Mouse (Mus musculus) embryonic facial prominence, embryonic 11.5 days (tissue): Measurements from ENCODE around the gene Cpb1. TPM values are rescaled to one million over a fixed set of nuclear protein-coding genes. Genes with fewer than 3 reads are reported as not detected.

ENCODE experiments used
- ATAC-seq: fragments of 200-750 bp; cut with Nextera tagmentation; replicated peaks from 2 replicates; pipeline ENCODE4 v1.8.0; 2017; ENCODE audit warnings: low read depth; ENCODE audit not compliant: insufficient number of reproducible peaks, low FRiP score, low TSS enrichment
- DNase-seq: peaks from one replicate; pipeline ENCODE4 v3.0.0-alpha.2; 2015; ENCODE audit warnings: low spot score
- H3K27ac ChIP-seq: fragments of 300-500 bp; sonication (generic); replicated peaks from 2 replicates; pipeline ENCODE4 v1.5.1; 2014; ENCODE audit warnings: mild to moderate bottlenecking, low read depth, low read length, control low read depth
- H3K27me3 ChIP-seq: fragments of 300-500 bp; sonication (generic); 2 replicates; pipeline ENCODE4 v1.6.1; 2014; ENCODE audit warnings: mild to moderate bottlenecking, low read length, moderate library complexity, mixed read lengths; ENCODE audit not compliant: control insufficient read depth, insufficient read depth
- H3K36me3 ChIP-seq: fragments of 300-500 bp; sonication (generic); replicated peaks from 2 replicates; pipeline ENCODE4 v1.6.1; 2014; ENCODE audit warnings: low read depth, mild to moderate bottlenecking, low read length, moderate library complexity, mixed read lengths; ENCODE audit not compliant: control insufficient read depth, insufficient read depth
- H3K4me1 ChIP-seq: fragments of 300-500 bp; sonication (generic); 2 replicates; pipeline ENCODE4 v1.6.1; 2014; ENCODE audit warnings: low read length, mixed read lengths; ENCODE audit not compliant: control insufficient read depth, insufficient read depth
- H3K4me2 ChIP-seq: fragments of 300-500 bp; sonication (generic); 2 replicates; pipeline ENCODE4 v1.6.1; 2014; ENCODE audit warnings: low read depth, mild to moderate bottlenecking, control low read depth, low read length, moderate library complexity
- H3K4me3 ChIP-seq: fragments of 300-500 bp; sonication (generic); 2 replicates; pipeline ENCODE4 v1.5.1; 2014; ENCODE audit warnings: low read depth, low read length, control low read depth
- H3K9ac ChIP-seq: fragments of 300-500 bp; sonication (generic); replicated peaks from 2 replicates; pipeline ENCODE4 v1.6.1; 2014; ENCODE audit warnings: mild to moderate bottlenecking, control low read depth, low read length
- H3K9me3 ChIP-seq: fragments of 300-500 bp; sonication (generic); replicated peaks from 2 replicates; pipeline ENCODE4 v1.6.1; 2016; ENCODE audit warnings: mild to moderate bottlenecking, low read length, inconsistent platforms, mixed read lengths; ENCODE audit not compliant: control insufficient read depth
- WGBS: fragments of 180-500 bp; shearing (Covaris S2); extraction: QIAGEN DNeasy Blood & Tissue Kit; methylation state at CpG from one replicate; pipeline ENCODE4 v1.1.7; 2014; 5-methylcytosine and 5-hydroxymethylcytosine counted together
- microRNA-seq: library from miRNA; unstranded; fragments of <30 nt; microRNA quantifications from one replicate; pipeline ENCODE4, GENCODE M21; 2016; ENCODE audit warnings: borderline number of aligned reads
- polyA plus RNA-seq: library from polyadenylated mRNA; unstranded; fragments of >200 nt; fragmentation: Nextera tagmentation; extraction: Ambion mirVana; gene quantifications from 2 replicates; pipeline ENCODE4 v1.2.1, GENCODE M21; 2014

The Cpb1 gene
- polyA plus RNA-seq, 1 experiment from 2014 or later: not detected

DNA sequence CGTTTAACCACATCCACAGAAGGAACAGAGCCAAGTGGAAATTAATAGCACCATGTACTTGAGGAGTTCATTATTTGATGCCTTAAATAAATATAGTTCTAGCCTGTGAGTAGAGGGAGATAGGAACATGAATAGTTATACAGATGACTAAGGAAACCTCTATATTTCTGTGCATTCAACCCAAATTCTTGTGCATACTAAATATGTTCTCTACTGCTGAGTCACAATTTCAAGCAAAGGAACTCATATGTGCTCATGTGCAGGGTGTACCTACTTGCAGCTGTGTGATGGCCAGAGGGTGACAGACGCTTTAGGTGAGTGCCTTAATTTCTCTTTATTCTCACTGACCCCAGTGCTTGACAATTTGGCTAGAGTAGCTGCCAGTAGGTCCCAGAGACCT, 50.1 kb downstream of the Cpb1 start:
- DNase-seq (no peak), ATAC-seq (no peak)
- WGBS: 81% methylated on average over 2 of the region's 2 CpGs
- Histone ChIP-seq H3K4me3 (no peak overlapping the region), H3K36me3 (no peaks in the 10 kb centered on the region), H3K4me2 (no peak overlapping the region), H3K9me3 (no peaks in the 10 kb centered on the region), H3K27ac (no peak overlapping the region), H3K27me3 (no peaks in the 10 kb centered on the region), H3K9ac (no peak overlapping the region), H3K4me1 (no peaks in the 10 kb centered on the region)

DNA sequence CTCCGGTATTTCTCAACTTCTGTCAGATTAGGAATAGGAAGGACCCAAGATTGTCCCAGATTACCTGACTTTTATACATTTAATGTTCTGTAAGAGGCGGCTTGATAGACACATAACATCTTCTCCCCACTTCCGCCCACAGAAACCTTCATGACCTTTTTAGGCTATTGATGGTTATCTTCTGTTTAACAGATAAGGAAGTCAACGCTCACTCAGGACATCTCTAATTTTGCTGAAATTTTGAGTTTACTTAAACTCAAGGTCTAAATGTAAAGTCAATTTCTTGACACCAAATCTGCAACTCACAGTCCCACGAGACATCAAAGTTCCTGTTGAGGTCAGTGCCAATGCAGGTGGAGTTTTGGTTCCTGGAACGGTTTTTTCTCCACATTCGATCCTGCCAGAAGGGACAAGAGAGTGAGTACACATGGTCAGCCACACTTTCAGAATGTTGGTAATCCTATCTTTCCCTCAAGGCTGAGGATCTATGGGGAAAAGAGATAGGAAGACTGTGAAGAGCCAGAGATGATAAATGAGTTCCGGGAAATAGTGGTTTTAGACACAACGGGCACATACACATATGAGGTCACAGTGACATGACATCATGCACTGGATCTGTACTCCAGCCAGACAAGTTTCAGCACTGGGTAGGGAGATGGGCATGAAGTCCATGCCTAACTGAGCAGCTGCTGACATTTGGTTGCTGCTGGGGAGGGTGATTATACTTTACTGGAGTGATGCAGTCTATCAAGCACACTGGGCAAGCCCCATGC, 52.4 kb downstream of the Cpb1 start:
- Histone ChIP-seq H3K9ac (no peak overlapping the region), H3K27ac (no peak overlapping the region), H3K4me1 (no peaks in the 10 kb centered on the region), H3K36me3 (no peaks in the 10 kb centered on the region), H3K9me3 (no peaks in the 10 kb centered on the region), H3K4me3 (no peak overlapping the region), H3K4me2 (no peak overlapping the region), H3K27me3 (no peaks in the 10 kb centered on the region)
- WGBS: 87% methylated on average over 9 of the region's 9 CpGs
- ATAC-seq (no peak), DNase-seq (no peak)

DNA sequence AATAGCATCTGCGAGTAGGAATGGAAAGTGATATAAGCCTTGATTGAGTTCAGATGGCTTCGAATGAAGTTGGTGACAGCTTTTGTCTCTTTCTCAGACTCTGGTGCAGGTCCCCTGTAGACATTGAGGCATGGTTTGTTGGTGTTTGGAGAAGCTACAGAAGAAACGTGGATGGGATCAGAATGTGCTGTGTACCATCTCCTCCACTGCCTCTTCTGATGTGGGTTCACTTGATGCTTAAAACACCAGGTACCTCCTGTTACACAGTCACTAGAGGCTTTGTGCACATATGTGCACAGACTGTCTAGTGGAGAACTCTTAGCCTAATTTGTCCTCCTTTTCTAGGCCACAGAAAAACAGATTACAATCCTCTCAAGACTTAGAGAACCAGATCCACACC, 53.4 kb downstream of the Cpb1 start:
- ATAC-seq: no peak
- 73% methylated on average over 3 of the region's 3 CpGs for WGBS
- H3K4me3 ChIP-seq: no peak overlapping the region

DNA sequence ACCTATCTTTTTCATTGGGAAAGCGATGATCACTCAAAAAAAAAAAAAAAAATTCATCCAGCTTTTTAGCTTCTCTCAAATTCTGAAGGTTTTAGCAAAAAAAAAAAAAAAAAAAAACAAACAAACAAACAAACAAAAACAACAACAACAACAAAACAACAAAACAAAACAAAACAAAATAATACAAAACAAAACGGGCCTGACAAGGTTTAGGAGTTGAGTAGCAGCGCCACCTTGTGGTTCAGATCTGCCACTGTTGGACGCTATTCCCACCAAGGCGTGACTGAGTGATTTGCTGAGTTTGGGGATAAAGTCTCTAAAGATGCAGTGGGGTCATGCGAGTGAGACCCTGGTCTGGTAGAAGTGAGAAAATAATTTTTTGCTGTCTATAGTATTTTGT, 76.7 kb downstream of the Cpb1 start:
- H3K4me2 ChIP-seq: no peak overlapping the region
- peak; percentile 74 for DNase-seq
- no peaks in the 10 kb centered on the region for H3K36me3 ChIP-seq
- H3K4me3 ChIP-seq: no peak overlapping the region
- H3K27ac ChIP-seq: no peak overlapping the region
- ATAC-seq: no peak
- H3K9me3 ChIP-seq: no peaks in the 10 kb centered on the region
- no peaks in the 10 kb centered on the region for H3K27me3 ChIP-seq
- WGBS: 28% methylated on average over 6 of the region's 6 CpGs
- H3K4me1 ChIP-seq: no peaks in the 10 kb centered on the region
- H3K9ac ChIP-seq: no peak overlapping the region

More for the DNA sequence above, 53.4 kb downstream of the Cpb1 start:
- Histone ChIP-seq H3K27ac (no peak overlapping the region), H3K9ac (no peak overlapping the region), H3K27me3 (no peaks in the 10 kb centered on the region), H3K4me2 (no peak overlapping the region), H3K4me1 (no peaks in the 10 kb centered on the region), H3K9me3 (no peaks in the 10 kb centered on the region), H3K36me3 (no peaks in the 10 kb centered on the region)
- DNase-seq: no peak

Small RNAs within 50 kb of the gene (microRNA-seq; reads per million reads assigned to microRNA genes)
- gene Mir7007: not detected

Other genes with a start within 250 kb of the Cpb1 start
- 11.3 and 12.1 TPM in 2 replicates for gene Hps3, start 240.4 kb downstream of the Cpb1 start, polyA plus RNA-seq
- 23.2 and 23.3 TPM in 2 replicates for gene Hltf, start 217.9 kb downstream of the Cpb1 start, polyA plus RNA-seq
- gene Gyg, start 120.4 kb downstream of the Cpb1 start, polyA plus RNA-seq: 57.5 and 60.0 TPM in 2 replicates
- 0.96 and 1.1 TPM in 2 replicates for gene Cpa3, start 33.6 kb downstream of the Cpb1 start, polyA plus RNA-seq
- gene Agtr1b, start 91.4 kb upstream of the Cpb1 start, polyA plus RNA-seq: 0.35 TPM in 1 of 2 replicates, not detected in the other